Mouse (Mus musculus) frontal cortex, postnatal 36 days (tissue): ENCODE data around the gene Pld2.
A peak's percentile ranks its signal among the peaks of the same experiment; 100 is the strongest.
"Not testable (repeated sequence)": the region's sequence is repeated elsewhere in the genome, so short reads cannot be mapped to it uniquely, and the experiment has no call there.

ENCODE experiments used
- DNase-seq, 2 experiments: peaks; one replicate each; pipeline ENCODE4 v3.0.0; 2022; ENCODE audit warnings: low spot score in 2 of 2

The Pld2 gene

DNA sequence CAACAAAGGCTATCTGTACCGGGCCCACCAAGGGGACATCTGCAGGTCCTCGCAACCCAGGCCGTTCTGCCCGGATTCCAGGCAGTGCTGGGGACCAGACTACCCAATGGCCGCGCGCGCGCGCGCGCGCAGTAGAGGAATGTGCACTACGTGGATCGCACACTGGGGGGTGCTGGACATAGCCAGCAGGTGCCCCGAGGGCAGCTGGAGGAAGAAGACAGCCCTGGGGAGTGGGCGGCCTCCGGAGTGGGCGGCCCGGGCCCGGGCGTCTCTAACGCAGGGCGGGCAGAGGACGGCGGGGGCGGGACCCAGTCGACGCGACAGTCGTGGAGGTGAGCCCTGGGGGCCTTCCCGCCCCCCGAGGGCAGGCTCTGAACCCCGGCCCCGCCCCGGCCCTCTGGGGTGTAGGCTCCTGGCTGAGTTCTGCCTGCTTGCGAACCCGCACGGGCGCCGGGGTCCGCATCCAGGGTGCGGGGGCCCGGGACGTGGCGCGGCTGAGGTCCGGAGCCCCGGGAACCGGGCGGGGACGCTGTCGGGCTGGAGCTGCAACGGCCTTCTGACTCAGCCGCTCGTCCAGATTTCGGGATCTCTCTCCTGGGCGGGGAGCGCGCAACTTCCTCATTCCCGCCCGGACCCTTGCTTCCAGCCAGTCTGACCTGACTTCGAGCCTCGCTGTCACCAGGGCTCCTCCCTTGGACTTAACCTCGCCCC is at the start of gene Pld2:
Gene Pld2 (plus strand): TSS at position 188 of the 711 bp plus-strand sequence.
- DNase-seq, result peak; percentile 67

DNA sequence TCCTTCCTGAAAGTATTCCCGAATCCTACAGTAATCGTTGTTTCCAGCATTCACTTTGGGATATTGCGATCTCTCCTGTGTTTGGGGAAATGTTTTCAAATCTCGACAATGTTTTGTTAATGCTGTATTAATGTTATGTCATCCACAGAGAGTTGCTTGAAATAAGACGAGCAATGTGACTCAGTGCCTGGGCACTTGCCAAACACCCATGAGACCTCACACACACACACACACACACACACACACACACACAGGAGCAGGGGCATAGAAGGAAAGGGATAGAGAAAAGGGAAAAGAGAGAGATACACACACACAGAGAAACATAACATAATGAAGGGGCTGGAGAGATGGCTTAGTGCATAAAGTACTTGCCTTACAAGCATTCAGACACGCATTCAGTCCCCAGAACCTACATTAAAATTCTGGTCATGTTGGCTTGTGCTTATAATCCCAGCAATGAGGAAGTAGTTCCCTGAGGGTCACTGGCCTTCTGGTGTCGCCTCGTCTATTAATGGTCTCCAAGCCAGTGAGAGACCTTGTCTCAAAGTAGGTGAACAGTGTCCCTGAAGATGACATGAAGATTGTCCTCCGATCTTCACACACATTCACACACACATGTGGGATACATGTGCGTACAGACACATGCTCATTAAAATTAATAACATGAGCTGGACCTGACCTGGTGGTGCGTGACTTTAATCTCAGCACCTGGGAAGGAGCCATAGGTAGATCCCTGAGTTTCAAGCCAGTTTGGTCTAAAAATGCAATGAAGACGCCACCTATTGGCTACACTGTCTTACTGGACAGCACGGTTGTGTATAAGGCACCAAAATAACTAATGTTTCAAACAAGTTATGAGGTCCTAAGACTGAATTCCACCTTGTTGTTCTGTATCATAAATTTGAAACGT is 40.0 kb upstream of the Pld2 start:
- DNase-seq, result no peak

DNA sequence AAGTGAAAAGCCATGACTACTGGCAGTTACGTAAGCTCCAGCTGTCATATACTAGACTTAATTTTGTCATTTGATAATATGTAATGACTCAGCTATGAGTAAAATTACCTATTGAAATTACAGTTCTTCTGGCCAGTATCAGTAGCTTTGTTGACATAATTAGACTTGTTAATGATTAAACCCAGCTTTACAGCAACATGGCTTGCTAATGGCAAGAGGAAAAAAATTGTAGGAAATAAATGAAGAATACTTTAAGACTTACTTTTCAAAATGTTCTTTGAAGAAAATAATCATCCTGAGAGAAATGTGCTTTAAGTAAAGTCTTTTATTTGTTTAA is 39.4 kb upstream of the Pld2 start:
- no peak for DNase-seq

DNA sequence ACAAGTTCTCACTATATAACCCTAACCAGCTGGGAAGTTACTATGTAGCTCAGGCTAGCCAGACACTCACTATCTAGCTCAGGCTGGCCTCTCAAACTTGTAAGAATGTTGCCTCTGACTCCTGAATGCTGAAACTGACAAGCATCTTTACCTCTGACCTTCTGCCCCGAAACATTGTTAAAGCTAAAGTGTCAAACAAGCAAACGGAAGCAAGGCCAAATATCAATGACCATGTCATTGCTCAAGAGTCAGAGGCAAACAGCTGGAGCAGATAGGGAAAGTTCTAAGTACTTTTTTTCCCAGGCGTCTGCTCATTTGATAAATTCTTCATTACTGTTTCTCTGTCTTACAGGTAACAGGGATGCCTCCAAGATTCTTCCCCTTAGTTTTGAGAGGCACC is 37.8 kb upstream of the Pld2 start:
- DNase-seq, result no peak

DNA sequence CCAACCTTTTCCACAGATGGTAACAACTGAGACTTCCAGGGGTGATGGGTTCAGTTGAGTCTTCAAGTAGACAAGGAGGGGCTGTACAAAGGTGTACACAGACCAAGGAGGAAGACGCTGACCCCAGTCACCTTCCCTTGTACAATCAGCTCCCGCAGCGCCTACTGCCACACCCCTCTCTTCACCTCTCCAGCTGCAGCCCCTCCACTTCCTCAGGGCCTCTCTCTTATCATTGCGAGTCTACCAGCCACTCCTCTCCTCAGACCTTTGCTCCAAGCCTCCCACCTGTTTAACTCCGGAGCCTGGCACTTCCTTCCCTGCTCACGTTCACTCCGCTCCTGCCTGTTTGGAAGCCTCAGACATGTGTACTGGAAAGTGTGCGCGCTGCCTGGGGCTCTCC is 34.9 kb upstream of the Pld2 start, which contains the start of gene Tm4sf5:
Gene Tm4sf5 (plus strand): TSS at position 275 of the 400 bp plus-strand sequence.
- no peak for DNase-seq

DNA sequence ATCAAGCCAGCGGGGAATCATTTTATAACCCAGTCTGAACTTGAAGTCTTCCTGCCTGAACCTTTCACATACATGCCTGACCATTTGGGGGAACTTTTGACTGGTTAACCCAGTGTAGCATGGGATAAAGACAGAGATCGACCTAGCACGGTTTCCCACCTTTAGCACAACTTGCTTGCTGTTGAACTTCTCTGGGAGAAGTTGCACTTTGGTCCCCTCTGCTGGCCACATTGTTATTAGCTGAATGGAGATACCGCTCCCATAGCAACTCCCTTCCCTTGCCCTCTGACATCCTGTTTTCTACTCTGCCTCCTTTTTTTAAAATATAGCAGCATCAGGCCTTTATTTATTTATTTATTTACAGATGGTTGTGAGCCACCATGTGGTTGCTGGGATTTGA is 33.5 kb upstream of the Pld2 start:
- DNase-seq, result peak; percentile 21 to 50

DNA sequence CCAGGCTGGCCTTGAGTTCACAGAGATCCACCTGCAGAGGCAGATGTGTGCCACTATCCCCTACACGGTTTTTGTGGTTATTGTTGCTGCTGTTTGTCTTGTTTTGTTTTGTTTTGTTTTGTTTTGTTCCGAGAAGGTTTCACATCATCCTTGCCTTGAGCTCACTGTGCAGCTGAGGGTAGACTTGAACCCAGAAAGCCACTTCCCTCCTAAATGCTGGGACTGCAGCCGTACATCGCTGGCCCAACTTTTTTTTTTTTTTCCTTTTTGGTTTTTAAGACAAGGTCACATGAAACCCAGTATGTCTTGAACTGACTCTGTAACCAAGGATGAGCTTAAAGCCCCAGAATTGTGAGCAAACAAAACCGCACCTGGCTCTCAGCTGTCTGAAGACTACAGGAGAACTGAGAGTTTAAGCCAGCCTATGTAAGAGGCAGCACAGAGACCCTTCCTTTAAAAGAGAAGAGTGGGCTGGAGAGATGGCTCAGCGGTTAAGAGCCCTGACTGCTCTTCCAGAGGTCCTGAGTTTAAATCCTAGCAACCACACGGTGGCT is 32.8 kb upstream of the Pld2 start:
- DNase-seq, result no peak

DNA sequence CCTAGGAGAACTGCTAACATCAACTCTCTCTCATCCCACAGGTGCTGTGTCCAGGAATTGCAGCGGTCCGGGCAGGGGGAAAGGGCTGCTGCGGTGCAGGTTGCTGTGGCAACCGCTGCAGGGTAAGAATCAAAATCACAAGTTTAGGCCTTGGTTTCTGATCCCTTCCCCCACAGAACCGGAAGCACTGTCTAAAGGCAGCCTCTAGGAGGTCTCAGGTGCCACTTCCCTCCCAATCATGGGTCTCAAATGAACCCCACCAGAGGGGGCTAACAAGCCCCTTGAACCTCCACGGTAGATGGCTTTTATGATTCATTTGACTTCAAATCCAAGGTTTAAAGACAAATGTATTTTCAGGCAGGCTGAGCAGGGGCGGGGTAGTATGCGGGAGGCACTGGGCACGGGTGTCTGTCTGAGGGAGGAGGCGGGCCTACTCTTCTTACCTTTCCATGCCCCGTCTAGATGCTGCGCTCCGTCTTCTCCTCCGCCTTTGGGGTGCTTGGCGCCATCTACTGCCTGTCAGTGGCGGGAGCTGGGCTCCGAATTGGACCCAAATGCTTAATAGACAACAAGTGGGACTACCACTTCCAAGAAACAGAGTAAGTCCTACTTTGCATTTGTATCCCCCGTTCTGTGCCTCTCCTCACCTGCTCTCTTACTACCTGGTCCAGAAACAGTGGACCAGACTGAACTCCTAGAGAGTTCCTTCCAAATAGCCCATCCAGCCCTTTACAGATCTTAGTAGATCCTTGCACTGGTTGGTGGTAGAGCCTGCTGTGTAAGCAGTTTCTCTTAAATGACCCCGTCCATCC is 29.9 kb upstream of the Pld2 start:
- DNase-seq, result peak; percentile 30 to 37

DNA sequence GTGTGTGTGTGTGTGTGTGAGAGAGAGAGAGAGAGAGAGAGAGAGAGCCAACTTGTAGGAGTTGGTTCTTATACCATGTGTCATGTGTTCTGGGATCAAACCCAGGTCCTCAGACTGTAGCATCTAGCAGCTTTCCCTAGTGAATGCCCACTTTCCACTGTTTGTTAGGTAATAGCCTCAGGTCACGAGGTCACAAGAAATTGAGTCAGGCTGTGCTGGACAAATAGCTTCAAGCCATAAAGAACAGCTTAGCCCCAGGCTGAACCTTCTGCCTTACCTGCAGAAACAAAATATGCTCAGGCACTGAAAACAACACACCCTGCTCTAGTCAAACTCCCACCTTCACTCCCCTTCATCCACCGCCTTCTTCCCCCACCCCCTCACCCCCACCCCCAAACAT is 28.6 kb upstream of the Pld2 start:
- no peak for DNase-seq

DNA sequence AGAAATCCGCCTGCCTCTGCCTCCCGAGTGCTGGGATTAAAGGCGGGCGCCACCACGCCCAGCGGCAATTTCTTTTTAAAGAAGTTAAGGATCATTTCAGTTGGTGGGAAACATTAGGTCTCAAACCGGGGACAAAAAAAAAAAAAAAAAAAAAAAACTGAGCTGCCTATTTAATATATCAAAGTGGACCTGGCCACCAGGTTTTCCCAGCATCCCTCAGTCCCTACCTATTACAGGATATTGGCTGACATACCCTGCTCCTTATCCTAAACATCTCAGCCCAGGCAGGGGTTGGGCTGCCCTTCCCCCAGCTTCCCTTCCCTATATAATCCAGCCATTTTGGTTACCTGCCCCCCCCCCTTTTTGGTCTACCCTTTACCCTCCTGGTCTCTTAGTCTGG is 28.0 kb upstream of the Pld2 start:
- no peak for DNase-seq

DNA sequence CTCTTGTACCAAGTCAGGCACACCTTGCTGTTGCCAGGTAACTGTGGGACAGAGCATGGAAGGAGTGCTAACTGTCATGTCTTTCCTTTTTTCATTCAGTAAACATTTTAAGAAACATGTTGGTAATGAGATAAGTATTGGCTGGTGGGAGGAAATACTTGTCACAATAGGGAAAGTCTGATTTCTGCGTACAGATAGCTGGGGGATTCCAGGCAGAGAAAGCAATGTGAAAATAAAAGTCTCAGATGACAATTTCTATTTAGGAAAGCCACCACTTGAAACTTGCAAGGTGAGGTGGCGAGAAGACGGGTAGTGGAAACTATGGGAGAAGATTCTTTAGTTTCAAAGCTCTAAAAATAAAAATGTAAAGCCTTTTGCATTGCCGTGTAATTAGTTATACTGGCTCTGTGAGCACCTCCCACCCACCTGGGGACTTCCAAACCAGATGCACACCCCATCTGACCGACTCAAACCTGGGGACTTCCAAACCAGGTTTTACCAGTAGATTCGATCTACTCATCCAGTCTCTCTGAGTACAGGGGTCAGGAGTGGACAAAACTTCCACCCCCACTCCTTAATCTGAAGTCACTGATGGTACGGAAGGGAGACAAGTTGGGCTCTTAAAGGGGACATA is 27.0 kb upstream of the Pld2 start:
- no peak for DNase-seq

DNA sequence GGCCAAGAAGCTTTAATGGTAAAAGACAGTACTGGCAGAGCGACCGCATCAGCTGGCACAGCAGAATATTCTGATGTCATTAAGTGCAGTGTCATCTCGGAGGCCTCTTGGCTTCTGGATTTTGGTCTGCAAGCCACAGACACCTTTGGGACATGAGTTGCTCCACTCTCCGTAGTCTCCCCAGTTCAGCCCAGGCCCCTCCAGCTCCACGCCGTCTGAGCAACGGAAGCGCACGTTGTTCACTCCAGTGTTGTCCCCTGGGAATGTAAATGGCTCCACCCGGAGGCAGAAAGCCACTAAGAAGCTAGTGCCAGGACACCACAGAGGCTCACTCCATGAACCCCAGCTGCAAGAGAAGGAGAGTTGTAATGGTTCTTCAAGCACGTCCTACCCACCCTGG is 26.3 kb upstream of the Pld2 start:
- no peak for DNase-seq

DNA sequence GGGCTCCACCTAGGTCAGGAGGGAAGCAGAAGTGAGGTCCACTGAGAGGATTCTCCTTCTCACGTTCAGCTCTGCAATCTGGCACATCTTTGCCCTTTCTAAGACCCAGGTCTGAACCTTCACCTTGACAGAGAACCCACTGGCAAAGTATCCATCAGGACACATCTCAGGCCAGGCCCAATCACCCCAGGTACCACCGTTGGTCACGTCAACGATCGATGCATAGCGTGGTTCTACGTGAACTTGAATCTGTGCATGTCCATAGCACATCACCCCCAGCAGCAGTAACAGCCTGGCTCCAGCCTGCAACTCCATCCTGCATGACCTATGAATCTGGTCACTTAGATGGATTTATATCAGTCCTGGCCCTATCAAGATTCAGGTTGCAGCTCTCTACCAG is 25.6 kb upstream of the Pld2 start, which contains the start of gene Vmo1:
Gene Vmo1 (minus strand): TSS at position 329 of the 400 bp plus-strand sequence.
- no peak for DNase-seq

DNA sequence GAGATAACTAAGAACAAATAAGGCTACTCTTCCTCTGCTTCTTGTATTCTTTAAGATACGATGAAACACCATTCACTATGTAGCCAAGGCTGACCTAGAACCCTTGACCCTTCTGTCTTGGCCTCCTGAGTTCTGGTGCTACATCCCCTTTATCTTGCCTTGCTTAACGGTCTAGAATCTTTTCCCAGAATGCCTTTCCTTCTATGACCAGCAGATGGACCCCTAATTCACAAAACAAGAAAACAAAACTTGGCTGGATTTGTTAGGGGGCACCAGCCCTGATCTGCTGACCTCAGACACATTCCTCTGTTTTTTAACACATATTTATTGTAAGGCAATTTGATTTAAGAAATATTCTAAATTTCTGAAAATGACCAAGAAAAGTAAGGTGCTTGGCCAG is 23.5 kb upstream of the Pld2 start:
- DNase-seq, result peak; percentile 17 to 48

DNA sequence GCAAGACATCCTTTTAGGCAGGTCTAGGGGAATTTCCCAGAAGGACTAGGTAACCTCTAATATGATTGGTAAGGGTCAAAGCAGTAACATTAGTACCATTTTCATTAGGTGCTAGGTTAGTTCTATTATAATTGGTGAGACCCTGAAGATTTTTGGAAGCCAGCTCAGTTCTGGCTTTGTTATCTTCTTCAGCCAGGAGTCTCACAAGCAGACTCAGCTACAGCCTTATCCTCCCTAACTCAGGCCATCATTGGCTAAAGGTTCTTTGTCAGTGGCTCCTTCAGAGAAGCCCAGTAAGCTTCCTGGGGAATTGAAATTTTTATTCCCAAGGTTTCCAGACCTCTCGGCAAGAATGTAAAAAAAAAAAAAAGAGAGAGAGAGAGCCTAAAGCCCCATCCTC is 21.4 kb upstream of the Pld2 start:
- DNase-seq, result no peak

DNA sequence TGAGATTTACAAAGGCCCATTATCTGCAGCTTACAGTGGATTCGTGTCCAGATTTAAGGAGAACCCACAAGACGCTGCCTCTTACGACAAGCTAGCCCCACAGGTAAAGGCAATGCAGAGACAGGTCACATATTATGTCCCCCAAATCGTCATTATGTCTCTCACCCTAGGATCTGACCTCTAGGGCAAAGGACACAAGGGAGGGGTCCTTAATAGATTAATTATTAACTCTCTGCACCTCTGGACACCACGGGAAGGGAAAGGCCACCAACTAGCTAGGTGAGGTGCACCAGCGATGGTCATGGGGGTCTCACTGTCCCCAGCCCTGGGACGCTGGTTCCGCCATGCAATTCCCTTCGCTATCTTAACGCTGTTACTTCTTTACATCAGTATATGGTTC is 20.9 kb upstream of the Pld2 start, which contains the start of gene Gltpd2:
Gene Gltpd2 (plus strand): TSS at position 274 of the 400 bp plus-strand sequence.
- no peak for DNase-seq

DNA sequence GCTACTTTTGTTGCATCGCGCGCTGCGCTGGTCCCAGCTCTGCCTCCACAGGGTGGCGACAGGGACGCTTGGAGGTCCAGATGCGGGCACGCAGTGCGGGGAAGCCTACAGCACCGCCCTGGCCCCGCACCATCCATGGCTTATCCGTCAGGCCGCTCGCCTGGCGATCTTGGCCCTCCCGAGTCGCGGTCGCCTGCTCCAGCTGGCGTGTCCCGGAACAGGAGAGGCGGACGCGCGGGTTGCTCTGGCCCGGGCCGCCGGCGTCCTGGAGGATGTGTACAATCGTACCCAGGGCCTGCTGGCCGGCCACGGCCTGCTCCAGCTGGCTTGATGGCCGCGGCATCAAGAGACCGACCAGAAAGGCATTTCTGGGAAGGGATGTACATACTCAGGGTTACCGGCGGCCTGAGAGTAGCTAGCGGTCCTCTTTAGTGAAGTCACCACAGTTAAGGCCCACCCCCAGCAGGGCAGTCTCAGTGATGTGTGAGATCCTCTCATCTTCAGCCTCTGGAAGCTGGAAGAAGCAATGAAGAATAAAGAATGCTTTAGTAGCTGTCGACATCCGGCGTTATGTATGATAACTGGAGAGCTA is 19.6 kb upstream of the Pld2 start:
- no peak for DNase-seq

DNA sequence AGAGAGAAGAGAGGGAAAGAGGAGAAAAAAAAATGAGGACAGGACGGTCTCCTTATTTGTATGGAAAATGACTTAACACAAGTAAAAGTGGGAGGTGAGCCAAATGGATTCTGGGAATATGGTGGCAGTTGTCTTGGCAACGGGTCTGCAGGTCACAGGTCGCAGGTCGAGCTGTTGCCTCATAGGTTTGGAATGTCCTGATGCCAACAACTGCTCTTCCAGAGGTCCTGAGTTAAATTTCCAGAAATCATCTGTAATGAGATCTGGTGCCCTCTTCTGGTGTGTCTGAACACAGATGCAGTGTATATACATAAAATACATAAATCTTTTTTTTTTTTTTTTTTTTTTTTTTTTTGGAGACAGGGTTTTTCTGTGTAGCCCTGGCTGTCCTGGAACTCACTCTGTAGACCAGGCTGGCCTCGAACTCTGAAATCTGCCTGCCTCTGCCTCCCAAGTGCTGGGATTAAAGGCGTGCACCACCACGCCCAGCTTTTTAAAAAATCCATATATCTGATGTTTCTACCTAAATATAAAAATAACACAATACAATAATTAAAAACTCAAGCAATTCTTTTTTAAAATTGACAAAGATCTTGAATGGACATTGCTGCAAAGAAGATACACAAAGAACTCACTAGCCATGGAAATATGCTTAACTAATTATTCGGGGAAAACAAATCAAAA is 16.4 kb upstream of the Pld2 start:
- DNase-seq, result not testable (repeated sequence)

DNA sequence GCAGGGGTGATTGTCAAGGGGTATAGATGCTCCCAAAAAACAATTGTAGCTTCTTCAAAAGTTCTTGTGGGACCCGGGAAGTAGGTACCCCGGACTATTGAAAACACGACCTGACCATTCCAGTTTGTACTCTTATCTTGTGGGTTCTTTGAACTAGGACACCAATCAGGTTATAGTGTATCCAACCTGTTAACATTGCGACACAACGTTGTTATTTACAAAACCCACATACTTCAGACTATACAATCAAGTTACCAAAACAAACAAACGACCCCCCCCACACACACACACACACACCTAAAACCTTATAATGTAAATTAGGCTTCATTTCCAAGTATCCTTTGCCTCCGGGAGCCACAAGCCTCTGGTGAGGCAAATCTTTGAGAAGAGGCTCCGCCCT is 15.1 kb upstream of the Pld2 start:
- no peak for DNase-seq

DNA sequence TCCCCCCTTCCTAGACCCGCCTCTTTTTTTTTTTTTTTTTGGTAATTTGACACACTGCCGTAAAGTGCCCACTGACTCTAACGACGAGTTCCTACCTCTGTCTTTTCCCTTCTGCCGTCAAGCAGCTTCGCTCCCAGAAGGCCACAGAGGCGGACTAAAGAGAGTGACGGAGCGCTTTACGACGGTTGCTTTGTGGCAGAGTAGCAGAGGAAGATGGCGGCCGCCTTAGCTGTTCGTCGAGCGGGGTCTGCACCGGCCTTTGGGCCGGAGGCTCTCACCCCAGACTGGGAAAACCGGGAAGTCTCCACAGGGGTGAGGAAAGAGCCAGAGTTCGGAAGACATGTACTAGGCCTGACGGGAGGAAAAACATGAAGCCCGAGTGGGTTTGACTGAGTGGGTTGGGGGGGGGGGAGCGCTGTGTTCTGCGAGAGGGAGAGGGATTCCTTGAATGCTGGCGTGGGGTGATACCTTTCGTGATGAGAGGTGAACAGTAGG is 14.6 kb upstream of the Pld2 start, which contains the start of gene Psmb6:
Gene Psmb6 (plus strand): TSS at position 184 of the 495 bp plus-strand sequence.
- peak; percentile 91 to 95 for DNase-seq
